Mouse (Mus musculus) 3T3-L1 (cell line): ENCODE measurements at regions not wholly inside any gene's neighbourhood (a gene's known extent, or its start where the extent isn't known, plus 50 kb on each side); places are given as distances from the start of the nearest gene placed in this dataset.

Experiments used
- DNase-seq: peaks from one replicate; pipeline ENCODE4 v3.0.0-alpha.2; 2015; ENCODE audit warnings: low read depth, low spot score

DNA sequence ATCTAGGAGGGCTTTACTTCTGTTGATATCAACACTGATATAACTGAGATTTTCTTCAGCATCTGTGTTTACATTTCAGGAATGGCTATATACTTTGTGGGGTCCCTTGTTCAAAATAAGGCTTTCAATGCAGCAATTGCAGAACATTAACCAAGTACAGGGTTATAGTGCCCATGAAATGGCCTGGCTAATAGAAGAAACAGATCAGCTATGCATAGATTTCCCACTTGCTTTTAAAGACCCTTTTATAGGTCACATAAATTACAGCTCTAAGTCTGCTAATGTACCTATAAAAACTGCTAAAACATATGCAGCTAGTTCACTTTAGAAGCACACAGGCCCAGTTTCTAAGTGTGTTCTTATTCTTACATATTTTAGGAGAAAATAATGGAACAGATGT is 472.1 kb downstream of the Nup35 start:
- DNase-seq: no peak

- no peak for DNase-seq
Observed at GRCm38 (mm10) chr2:81105834-81106233, 488.8 kb downstream of the Nup35 start.

DNA sequence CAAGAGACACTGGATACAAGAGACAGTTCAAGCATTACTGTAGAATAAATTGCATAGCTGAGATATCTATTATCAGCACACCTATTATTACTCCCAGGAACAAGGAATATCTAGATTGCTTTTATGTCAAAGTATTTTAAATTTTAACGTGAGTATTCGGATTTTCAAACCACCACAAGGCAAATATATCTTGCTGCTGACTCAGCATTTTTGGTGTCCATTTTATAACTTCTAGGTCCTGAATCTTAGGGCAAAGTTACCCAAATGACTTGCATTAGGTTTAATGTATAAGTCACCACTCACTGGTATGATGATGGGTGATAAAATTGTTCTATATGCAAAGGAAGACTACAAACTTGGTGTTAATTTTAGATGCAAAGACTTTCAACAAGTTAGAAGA is 501.7 kb downstream of the Nup35 start:
- DNase-seq: no peak

DNA sequence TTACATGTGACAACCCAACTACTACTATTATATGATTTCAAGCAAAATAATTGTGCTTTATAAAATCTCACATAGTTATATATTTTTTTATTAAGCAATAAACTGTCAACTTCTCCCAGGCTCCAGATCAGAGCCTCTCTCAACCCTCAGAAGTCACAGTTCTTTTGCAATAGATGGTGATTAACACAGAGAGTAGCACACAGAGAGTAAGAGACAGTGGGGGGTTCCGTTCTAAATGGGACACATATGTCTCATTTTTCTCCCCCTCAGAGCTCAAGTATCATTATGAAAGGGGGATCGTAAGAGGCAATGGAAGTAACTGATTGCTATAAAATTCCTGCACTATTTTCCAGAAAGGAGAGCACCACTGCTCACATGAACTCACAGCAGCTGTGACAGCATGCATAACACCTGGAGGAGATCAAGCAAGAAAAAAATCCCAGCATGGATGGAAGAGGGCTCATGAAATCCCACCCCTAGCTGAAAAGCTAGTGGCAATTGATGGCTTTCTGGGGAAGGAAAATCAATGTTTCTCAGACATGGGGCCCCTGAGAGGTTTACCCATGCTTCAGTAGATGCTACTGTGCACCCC is 503.5 kb downstream of the Nup35 start:
- no peak for DNase-seq

DNA sequence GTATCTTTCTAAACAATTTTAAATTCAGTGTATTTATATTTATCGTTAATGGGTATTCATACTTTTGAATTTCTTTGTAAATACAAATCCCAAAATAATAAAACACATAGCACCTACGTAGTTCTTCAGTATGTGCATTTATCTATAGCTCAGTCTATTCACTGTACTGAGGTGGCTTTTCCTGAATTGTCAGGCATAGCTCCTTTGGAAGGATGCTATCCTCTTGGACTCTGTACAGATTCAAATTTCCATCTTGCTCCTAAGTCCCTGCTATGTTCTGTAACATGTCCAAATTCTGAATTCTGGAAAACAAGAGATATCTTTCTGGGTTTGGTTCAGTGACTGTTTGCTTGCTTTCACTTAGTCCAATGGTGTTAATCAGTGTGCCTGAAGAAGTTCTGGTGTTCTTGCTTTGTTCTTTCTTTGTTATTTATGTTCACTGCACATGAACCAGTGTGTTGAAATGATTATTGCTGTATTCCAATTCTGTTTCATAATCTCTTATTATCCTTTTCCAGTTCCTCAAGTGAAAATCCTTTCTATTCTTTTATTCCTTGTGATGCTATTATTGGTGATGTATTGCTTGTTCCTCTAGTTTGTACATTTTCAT is 519.5 kb downstream of the Nup35 start:
- DNase-seq: no peak

GRCm38 (mm10) chr2:81143600-81143999 is 526.6 kb downstream of the Nup35 start:
- peak; percentile 16 for DNase-seq

- DNase-seq: no peak
Observed at GRCm38 (mm10) chr2:81146458-81146857, 529.4 kb downstream of the Nup35 start.

DNA sequence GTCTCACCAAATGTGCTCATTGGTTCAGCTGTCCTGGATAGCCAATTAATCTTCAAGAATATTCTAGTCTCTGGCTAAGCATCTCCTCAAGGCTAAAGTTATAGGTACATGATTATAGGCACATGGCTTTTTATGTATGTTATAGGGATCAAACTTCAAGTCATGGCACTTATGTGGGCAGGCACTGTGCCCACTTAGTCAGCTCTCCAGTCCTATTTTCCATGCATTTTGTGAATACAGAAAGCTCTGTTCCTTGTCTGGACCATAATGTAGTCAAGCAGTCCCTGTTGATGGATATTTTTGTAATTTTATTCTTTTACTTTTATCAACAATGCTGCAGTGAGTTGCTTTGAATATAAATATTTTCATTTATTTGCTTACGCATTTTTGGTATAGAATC is 531.1 kb downstream of the Nup35 start:
- no peak for DNase-seq

DNA sequence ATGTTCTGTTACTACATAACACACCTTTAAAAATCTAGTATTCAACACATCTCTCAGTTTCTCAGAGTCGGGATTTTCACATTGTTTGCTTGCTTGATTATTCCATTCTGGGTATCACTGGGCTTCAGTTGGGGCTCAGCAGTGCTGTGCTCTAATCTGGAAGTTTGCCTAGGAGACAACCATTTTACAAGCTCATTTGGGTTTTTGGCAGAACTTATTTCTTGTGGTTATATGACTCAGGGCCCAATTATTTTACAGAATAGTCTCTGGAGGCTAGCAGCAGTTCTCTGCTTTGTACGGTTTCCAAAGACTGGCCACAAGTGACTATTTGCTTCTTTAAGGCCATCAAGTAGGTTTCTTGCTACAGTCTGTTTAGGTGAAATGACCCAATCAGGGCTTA is 565.4 kb downstream of the Nup35 start:
- peak; percentile 97 for DNase-seq

- DNase-seq: peak; percentile 93
Observed at GRCm38 (mm10) chr2:81185976-81186375, 568.9 kb downstream of the Nup35 start.

GRCm38 (mm10) chr2:81190831-81191230 is 573.8 kb downstream of the Nup35 start:
- no peak for DNase-seq

DNA sequence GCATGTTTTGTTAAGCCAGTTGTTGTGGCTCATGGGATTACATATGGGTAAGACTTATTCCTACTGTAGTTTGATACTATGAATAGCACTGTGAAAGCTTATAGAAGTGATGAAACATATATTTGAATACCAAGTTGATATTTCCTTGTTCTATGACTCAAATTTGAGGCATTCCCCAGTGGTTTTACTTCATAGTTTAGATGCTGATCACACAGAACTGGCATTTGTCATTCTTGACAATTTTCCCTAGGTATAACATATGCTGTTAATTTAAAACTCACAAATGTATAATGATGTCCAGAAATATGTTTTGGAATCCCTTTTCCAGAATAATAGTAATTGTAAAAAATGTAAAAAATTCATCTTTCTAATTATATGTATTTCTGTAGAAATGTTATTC is 583.5 kb downstream of the Nup35 start:
- DNase-seq: peak; percentile 95
